Mouse (Mus musculus) heart, embryonic 16.5 days (tissue): ENCODE data around the gene Dnal4. TPM values are rescaled to one million over a fixed set of nuclear protein-coding genes. Genes with fewer than 3 reads are reported as not detected.

Experiments
- ATAC-seq: fragments of 200-750 bp; cut with Nextera tagmentation; replicated peaks from 2 replicates; pipeline ENCODE4 v1.8.0; 2017; ENCODE audit warnings: moderate number of reproducible peaks; ENCODE audit not compliant: insufficient read depth, low FRiP score; ENCODE audit errors: extremely low read depth
- H3K27ac ChIP-seq: fragments of 300-500 bp; sonication (generic); 2 replicates; pipeline ENCODE4 v1.5.1; 2014; ENCODE audit warnings: mild to moderate bottlenecking, low read length, control low read depth, moderate library complexity
- H3K27me3 ChIP-seq: fragments of 300-500 bp; sonication (generic); 2 replicates; pipeline ENCODE4 v1.6.1; 2014; ENCODE audit warnings: low read length, mixed read lengths; ENCODE audit not compliant: control insufficient read depth, insufficient read depth
- H3K36me3 ChIP-seq: fragments of 300-500 bp; sonication (generic); 2 replicates; pipeline ENCODE4 v1.6.1; 2014; ENCODE audit not compliant: control insufficient read depth, insufficient read depth
- H3K4me1 ChIP-seq: fragments of 300-500 bp; sonication (generic); 2 replicates; pipeline ENCODE4 v1.6.1; 2014; ENCODE audit warnings: low read length, mixed read lengths; ENCODE audit not compliant: control insufficient read depth, insufficient read depth
- H3K4me2 ChIP-seq: fragments of 300-500 bp; sonication (generic); 2 replicates; pipeline ENCODE4 v1.6.1; 2014; ENCODE audit warnings: low read depth, mild to moderate bottlenecking, control low read depth, low read length
- H3K4me3 ChIP-seq: fragments of 300-500 bp; sonication (generic); 2 replicates; pipeline ENCODE4 v1.5.1; 2014; ENCODE audit warnings: mild to moderate bottlenecking, control low read depth, low read length
- H3K9ac ChIP-seq: fragments of 300-500 bp; sonication (generic); 2 replicates; pipeline ENCODE4 v1.6.1; 2014; ENCODE audit warnings: low read length, control low read depth
- H3K9me3 ChIP-seq: fragments of 300-500 bp; sonication (generic); replicated peaks from 2 replicates; pipeline ENCODE4 v1.6.1; 2016; ENCODE audit warnings: low read length; ENCODE audit not compliant: control insufficient read depth
- WGBS: fragments of 180-500 bp; shearing (Covaris S2); extraction: QIAGEN DNeasy Blood & Tissue Kit; methylation state at CpG from one replicate; pipeline ENCODE4 v1.1.7; 2014; 5-methylcytosine and 5-hydroxymethylcytosine counted together
- polyA plus RNA-seq: library from polyadenylated mRNA; unstranded; fragments of >200 nt; fragmentation: Nextera tagmentation; extraction: Ambion mirVana; gene quantifications from 2 replicates; pipeline ENCODE4 v1.2.1, GENCODE M21; 2015

The Dnal4 gene
- polyA plus RNA-seq, 1 experiment from 2014 or later, result 43.5 TPM

DNA sequence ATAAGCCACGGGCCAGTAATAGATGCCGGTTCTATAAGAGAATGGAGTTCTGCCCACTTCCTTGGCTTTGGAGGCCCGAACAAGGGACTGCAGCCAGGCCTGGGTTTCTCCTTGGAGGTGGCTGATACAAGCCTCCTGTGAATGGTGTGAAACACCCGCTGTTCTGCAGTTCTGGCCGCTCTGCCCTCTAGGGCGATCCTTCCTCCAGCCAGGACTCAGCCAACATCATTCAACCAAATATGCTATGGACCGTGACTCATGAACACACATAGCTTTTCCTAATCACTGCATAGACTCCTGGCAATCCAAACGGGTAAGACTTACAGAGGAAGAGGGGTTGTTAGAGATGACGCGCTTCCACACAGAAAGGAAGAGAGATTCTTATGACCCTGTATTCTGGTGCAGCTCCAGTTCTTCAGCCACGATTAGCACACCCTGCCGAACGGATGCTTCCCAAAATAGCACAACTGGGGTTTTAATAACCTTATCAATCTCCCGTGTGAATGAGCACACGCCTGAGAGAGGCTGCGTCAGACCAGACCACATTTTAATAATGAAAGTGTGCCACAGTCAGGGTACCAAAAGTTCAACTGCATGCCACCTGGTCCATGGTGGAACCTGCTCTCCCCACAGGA lies 10.2 kb downstream of the Dnal4 start:
- no peaks in the 10 kb centered on the region for H3K27me3 ChIP-seq
- peaks cover 64% of the 10 kb centered on the region for H3K4me1 ChIP-seq
- WGBS, result 40% methylated on average over 16 of the region's 16 CpGs
- H3K4me2 ChIP-seq, result peak overlapping the region; percentile 31; the same call in 1 of the 2 replicates
- ATAC-seq, result 0 out of 2 replicates have a peak, but pooled peaks have one; percentile 16
- H3K4me3 ChIP-seq, result 0 out of 2 replicates have a peak overlapping the region, but pooled peaks have one; percentile 0
- peak overlapping the region; percentile 55 for H3K27ac ChIP-seq
- no peaks in the 10 kb centered on the region for H3K9me3 ChIP-seq
- H3K9ac ChIP-seq, result 0 out of 2 replicates have a peak overlapping the region, but pooled peaks have one; percentile 14
- peaks cover 6% of the 10 kb centered on the region for H3K36me3 ChIP-seq

DNA sequence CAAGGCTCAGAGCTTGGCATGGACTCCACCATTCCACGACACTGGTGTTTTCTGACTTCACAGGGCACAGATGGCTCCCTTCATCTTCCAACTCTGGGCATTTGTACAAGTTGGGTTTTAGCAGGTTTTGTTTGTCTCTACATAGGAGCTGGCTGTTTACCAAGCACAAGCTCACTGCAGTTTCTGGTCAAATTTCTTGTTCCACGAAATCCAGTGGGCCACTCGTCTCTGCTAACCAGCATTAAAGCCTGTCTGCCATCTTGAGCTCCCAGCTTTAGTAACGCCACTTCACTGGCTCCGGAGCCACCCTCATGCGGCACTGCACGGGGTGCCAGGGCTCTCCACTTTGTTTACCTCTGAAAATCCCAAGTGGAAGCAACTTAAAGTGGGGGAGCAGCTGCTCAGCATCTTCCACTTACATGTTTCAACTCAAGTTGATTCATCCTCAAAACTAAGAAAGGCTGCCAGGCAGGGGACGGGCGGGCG lies 11.0 kb downstream of the Dnal4 start:
- no peak overlapping the region for H3K9ac ChIP-seq
- no peak overlapping the region for H3K4me2 ChIP-seq
- H3K4me3 ChIP-seq, result no peak overlapping the region
- no peak overlapping the region for H3K27ac ChIP-seq
- WGBS, result 88% methylated on average over 10 of the region's 10 CpGs
- H3K9me3 ChIP-seq, result no peaks in the 10 kb centered on the region
- H3K36me3 ChIP-seq, result peaks cover 6% of the 10 kb centered on the region
- ATAC-seq, result no peak
- H3K4me1 ChIP-seq, result peaks cover 63% of the 10 kb centered on the region
- H3K27me3 ChIP-seq, result no peaks in the 10 kb centered on the region

DNA sequence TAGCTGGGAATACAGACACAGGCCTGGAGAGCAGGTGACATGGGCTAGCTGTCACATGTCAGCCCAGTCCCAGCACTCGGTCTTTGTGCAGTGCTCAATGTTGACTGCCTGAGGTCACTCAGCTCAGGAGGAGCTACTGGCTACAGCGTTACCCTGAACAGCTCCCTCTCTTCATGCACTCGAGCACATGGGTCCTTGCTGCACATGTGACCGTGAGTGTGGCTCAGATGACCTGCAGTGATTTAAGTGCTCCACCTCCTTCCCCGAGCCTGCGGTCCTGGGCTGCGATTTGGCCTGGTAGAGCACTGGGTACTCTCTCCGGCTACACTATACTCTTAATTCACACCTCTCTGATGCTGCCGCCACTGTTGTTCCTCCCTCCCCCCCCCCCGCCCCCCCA lies 11.5 kb downstream of the Dnal4 start:
- H3K27ac ChIP-seq, result no peak overlapping the region
- no peaks in the 10 kb centered on the region for H3K9me3 ChIP-seq
- H3K27me3 ChIP-seq, result no peaks in the 10 kb centered on the region
- no peak overlapping the region for H3K9ac ChIP-seq
- H3K4me2 ChIP-seq, result no peak overlapping the region
- no peak overlapping the region for H3K4me3 ChIP-seq
- H3K36me3 ChIP-seq, result peaks cover 6% of the 10 kb centered on the region
- no peak for ATAC-seq
- H3K4me1 ChIP-seq, result peaks cover 59% of the 10 kb centered on the region
- 45% methylated on average over 10 of the region's 10 CpGs for WGBS

DNA sequence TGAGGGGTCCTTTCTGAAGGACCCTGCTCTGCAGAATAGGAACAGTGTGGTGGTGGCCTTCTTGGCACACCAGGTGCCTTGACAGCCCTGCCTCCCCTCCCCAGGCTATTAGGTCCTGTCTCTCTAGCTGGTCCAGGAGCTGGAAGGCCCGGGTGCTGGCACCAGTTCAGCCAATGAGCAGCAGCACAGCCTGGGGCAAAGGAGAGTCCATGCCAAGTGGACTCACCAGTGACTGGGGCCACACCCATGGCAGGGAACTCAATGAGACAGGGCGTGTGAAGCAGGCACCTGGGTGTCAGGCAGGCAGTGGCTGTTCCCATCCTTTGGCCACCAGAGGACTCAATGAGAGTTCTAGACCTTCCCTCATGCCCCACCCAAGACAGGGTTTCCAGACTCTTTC lies 12.3 kb downstream of the Dnal4 start:
- H3K27me3 ChIP-seq, result no peaks in the 10 kb centered on the region
- H3K36me3 ChIP-seq, result peaks cover 6% of the 10 kb centered on the region
- H3K4me2 ChIP-seq, result no peak overlapping the region
- 82% methylated on average over 2 of the region's 2 CpGs for WGBS
- no peak overlapping the region for H3K27ac ChIP-seq
- H3K4me1 ChIP-seq, result peaks cover 51% of the 10 kb centered on the region
- no peak overlapping the region for H3K4me3 ChIP-seq
- ATAC-seq, result no peak
- no peak overlapping the region for H3K9ac ChIP-seq
- no peaks in the 10 kb centered on the region for H3K9me3 ChIP-seq

DNA sequence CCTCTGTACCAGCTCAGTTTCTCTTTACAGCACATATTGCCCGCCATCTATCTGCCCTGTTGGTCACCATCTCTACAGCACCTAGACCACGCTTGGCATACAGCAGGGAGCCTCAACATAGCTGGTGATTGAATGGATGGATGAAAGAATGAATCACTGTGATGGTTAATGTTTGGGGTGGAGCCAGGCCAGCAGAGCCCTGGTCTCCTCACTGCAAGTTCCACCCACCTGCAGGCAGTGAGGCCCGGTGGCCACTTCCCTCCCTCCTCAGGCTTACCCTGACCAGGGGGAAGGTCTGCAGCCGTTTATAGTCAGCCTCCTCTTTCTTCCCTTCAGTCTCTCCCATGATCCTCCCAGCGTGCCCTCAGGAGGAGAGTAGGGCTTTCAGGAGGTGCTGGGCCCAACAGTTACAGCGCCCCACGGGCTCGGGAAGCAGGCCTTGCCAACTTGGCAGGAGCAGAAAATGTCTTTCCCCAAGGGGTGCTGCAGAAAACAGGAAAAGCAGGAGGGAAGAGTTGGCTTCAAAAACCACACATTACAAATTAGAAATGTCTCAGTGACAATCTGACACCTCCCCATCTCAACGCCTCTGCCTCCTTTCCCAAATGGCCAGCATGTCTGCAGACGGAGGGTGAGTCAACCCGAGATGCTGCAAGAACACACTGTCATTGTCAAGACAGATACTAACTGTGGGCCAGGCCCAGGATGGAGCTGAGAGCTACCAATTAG lies 12.9 kb downstream of the Dnal4 start:
- Histone ChIP-seq H3K4me3 (no peak overlapping the region), H3K27ac (no peak overlapping the region), H3K4me1 (peaks cover 44% of the 10 kb centered on the region), H3K36me3 (peaks cover 6% of the 10 kb centered on the region), H3K9me3 (no peaks in the 10 kb centered on the region), H3K9ac (no peak overlapping the region), H3K27me3 (no peaks in the 10 kb centered on the region), H3K4me2 (no peak overlapping the region)
- no peak for ATAC-seq
- 76% methylated on average over 11 of the region's 11 CpGs for WGBS

DNA sequence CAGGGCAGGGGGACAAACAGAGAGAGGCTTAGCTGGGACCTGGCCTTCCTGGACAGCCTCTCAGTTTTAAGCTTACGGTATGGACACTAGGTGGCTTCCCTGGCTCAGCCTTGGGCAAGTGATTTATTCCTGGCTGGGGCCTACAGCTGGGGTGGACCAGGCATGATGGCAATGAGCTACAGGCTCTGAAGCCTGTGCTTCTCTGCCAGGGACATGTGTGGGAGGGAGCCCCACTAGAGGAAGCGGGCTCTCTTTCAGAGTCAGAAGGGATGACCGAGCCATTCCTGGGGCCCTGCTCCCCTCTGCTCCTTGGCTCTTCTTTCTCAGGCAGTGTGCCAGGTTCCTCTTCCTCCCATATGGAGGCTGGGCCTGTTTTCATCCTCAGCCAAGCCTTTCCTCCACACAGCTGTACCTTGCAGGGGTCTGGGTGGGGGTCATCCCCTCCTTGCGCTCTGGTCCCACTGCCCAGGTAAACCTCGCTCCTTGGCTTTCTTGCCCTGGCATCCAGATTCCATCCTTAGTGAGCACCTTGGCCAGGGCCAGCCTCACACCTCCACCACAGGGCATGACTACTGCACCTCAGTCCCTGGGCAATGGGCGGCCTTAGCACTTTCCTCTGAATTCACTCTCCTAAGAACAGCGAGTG lies 13.9 kb downstream of the Dnal4 start:
- H3K27me3 ChIP-seq, result no peaks in the 10 kb centered on the region
- H3K4me1 ChIP-seq, result peaks cover 35% of the 10 kb centered on the region
- H3K4me3 ChIP-seq, result no peak overlapping the region
- ATAC-seq, result no peak
- 82% methylated on average over 7 of the region's 7 CpGs for WGBS
- no peak overlapping the region for H3K4me2 ChIP-seq
- H3K9me3 ChIP-seq, result no peaks in the 10 kb centered on the region
- no peak overlapping the region for H3K9ac ChIP-seq
- no peak overlapping the region for H3K27ac ChIP-seq
- peaks cover 6% of the 10 kb centered on the region for H3K36me3 ChIP-seq

DNA sequence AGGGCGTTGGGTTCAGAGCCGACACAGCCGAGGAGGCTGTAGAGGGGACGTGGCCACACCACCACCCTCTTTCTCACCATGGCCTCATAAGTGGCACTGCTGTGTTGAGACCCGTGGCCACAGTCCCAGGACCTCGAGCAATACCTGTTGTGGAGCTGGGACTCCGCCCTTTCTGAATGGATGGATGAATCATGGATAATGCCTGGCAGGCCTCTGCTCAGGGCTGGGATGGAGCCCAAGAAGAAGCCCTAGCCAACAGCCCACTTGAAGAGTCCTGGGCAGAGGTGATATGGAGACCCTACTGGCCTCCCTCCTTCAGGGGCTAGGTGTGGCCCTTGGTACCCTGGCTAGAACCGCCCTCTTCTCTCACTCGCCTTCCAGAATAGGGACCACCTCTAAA lies 14.6 kb downstream of the Dnal4 start:
- no peaks in the 10 kb centered on the region for H3K9me3 ChIP-seq
- H3K36me3 ChIP-seq, result peaks cover 6% of the 10 kb centered on the region
- H3K4me1 ChIP-seq, result peaks cover 27% of the 10 kb centered on the region
- no peak for ATAC-seq
- no peak overlapping the region for H3K4me2 ChIP-seq
- no peak overlapping the region for H3K9ac ChIP-seq
- WGBS, result 89% methylated on average over 9 of the region's 9 CpGs
- no peaks in the 10 kb centered on the region for H3K27me3 ChIP-seq
- H3K4me3 ChIP-seq, result no peak overlapping the region
- H3K27ac ChIP-seq, result no peak overlapping the region

DNA sequence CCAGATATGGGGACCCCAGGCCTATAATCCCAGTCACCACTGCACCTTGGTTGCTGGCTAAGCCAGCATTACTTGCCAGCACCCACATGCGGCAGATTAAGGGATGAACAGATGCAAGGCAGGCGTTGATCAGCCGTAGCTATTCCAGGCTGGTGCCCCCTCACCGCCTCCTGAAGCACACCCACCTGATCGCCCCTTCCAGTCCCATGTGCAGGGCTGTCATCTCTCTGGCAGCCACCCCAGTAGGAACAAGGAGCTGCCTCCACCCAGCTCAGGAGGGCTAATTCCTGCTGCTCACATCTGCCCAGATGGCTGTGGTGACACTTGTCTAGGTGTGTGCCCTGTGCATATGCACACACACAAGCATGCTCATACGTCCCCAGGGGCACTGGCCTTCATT lies 16.7 kb downstream of the Dnal4 start:
- no peak for ATAC-seq

DNA sequence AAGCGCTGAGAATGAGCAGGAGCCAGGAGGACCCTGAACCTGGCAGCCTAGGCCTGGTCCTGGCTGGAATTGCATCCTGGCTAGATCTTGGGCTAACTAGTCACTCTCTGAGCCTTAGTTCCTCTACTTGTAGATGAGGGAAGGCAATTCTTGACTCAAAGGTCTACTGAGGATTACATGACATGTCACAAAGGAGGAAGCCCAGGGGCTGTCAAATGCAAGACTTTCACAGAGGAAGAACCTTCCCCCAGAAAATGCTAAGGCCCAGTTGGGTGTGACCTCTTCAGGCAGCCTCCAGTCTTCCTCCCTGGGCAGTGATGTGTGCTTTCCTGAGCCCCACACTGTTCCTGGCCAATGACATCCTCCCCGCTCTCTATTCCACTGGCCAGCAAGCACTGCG lies 20.5 kb downstream of the Dnal4 start:
- ATAC-seq, result no peak
- H3K4me1 ChIP-seq, result 0 out of 2 replicates have a peak, but pooled peaks cover 4% of the 10 kb centered on the region

More for the DNA sequence above, 16.7 kb downstream of the Dnal4 start:
- Histone ChIP-seq H3K4me3 (no peak overlapping the region), H3K9me3 (no peaks in the 10 kb centered on the region), H3K4me1 (peaks cover 12% of the 10 kb centered on the region; the same call in 1 of the 2 replicates), H3K36me3 (peaks cover 6% of the 10 kb centered on the region), H3K4me2 (no peak overlapping the region), H3K27ac (no peak overlapping the region), H3K9ac (no peak overlapping the region), H3K27me3 (no peaks in the 10 kb centered on the region)
- 86% methylated on average over 6 of the region's 6 CpGs for WGBS

More for the DNA sequence above, 20.5 kb downstream of the Dnal4 start:
- WGBS, result 83% methylated on average over 3 of the region's 3 CpGs
- H3K27me3 ChIP-seq, result no peaks in the 10 kb centered on the region
- H3K9ac ChIP-seq, result no peak overlapping the region
- no peak overlapping the region for H3K4me2 ChIP-seq
- no peaks in the 10 kb centered on the region for H3K36me3 ChIP-seq
- H3K4me3 ChIP-seq, result no peak overlapping the region
- H3K27ac ChIP-seq, result 0 out of 2 replicates have a peak overlapping the region, but pooled peaks have one; percentile 30
- no peaks in the 10 kb centered on the region for H3K9me3 ChIP-seq
